Mouse (Mus musculus) intestine, embryonic 14.5 days (tissue): Measurements from ENCODE around the gene Tom1. TPM values are rescaled to one million over a fixed set of nuclear protein-coding genes. Genes with fewer than 3 reads are reported as not detected.

ENCODE experiments used
- ATAC-seq: fragments of 200-750 bp; cut with Nextera tagmentation; replicated peaks from 2 replicates; pipeline ENCODE4 v1.8.0; 2017; ENCODE audit warnings: low read depth, moderate number of reproducible peaks, moderate TSS enrichment, moderate library complexity; ENCODE audit not compliant: low FRiP score, low TSS enrichment
- DNase-seq: peaks from one replicate; pipeline ENCODE4 v3.0.0-alpha.2; 2018; ENCODE audit warnings: low spot score
- H3K27ac ChIP-seq: fragments of 300-500 bp; sonication (generic); 2 replicates; pipeline ENCODE4 v1.5.1; 2014; ENCODE audit warnings: low read depth, mild to moderate bottlenecking, control low read depth
- H3K27me3 ChIP-seq: fragments of 300-500 bp; sonication (generic); replicated peaks from 2 replicates; pipeline ENCODE4 v1.6.1; 2014; ENCODE audit warnings: low read length, control low read depth; ENCODE audit not compliant: control insufficient read depth, insufficient read depth
- H3K36me3 ChIP-seq: fragments of 300-500 bp; sonication (generic); 2 replicates; pipeline ENCODE4 v1.6.1; 2014; ENCODE audit warnings: low read length, control low read depth; ENCODE audit not compliant: control insufficient read depth, insufficient read depth
- H3K4me1 ChIP-seq: fragments of 300-500 bp; sonication (generic); replicated peaks from 2 replicates; pipeline ENCODE4 v1.6.1; 2014; ENCODE audit warnings: low read length, control low read depth, mixed read lengths; ENCODE audit not compliant: control insufficient read depth, insufficient read depth
- H3K4me2 ChIP-seq: fragments of 300-500 bp; sonication (generic); 2 replicates; pipeline ENCODE4 v1.6.1; 2014; ENCODE audit warnings: low read length
- H3K4me3 ChIP-seq: fragments of 300-500 bp; sonication (generic); 2 replicates; pipeline ENCODE4 v1.5.1; 2014; ENCODE audit warnings: low read depth, low read length, control low read depth, mixed read lengths
- H3K9ac ChIP-seq: fragments of 300-500 bp; sonication (generic); 2 replicates; pipeline ENCODE4 v1.6.1; 2014; ENCODE audit warnings: mild to moderate bottlenecking, low read length
- H3K9me3 ChIP-seq: fragments of 300-500 bp; sonication (generic); 2 replicates; pipeline ENCODE4 v1.6.1; 2016; ENCODE audit warnings: low read length, control low read depth; ENCODE audit not compliant: control insufficient read depth
- WGBS: fragments of 180-500 bp; shearing (Covaris S2); extraction: QIAGEN DNeasy Blood & Tissue Kit; methylation state at CpG from one replicate; pipeline ENCODE4 v1.1.7; 2014; 5-methylcytosine and 5-hydroxymethylcytosine counted together
- polyA plus RNA-seq: library from polyadenylated mRNA; unstranded; fragments of >200 nt; fragmentation: Nextera tagmentation; extraction: Ambion mirVana; gene quantifications from 2 replicates; pipeline ENCODE4 v1.2.1, GENCODE M21; 2014

The Tom1 gene
- 25.2 and 27.2 TPM in 2 replicates for polyA plus RNA-seq

- ATAC-seq (peak; percentile 99), DNase-seq (peak; percentile 100)
- Histone ChIP-seq H3K4me3 (peak within 1 kb of the TSS; percentile 79), H3K4me1 (0 out of 2 replicates have a peak, but pooled peaks cover 7% of the 10 kb centered on the region), H3K4me2 (peak within 1 kb of the TSS; percentile 99), H3K27ac (peak within 1 kb of the TSS; percentile 71; the same call in 1 of the 2 replicates), H3K9me3 (no peaks in the 10 kb centered on the region), H3K36me3 (peaks cover 35% of the 10 kb centered on the region), H3K27me3 (no peaks in the 10 kb centered on the region), H3K9ac (peak within 1 kb of the TSS; percentile 56)
- under 1% methylated on average over 57 of the region's 62 CpGs for WGBS
Observed at GRCm38 (mm10) chr8:75033511-75034243, at the start of gene Tom1. Gene Tom1 (plus strand): TSS chr8:75033705.

- ATAC-seq (no peak), DNase-seq (no peak)
- Histone ChIP-seq H3K4me1 (no peaks in the 10 kb centered on the region), H3K9ac (no peak overlapping the region), H3K27ac (no peak overlapping the region), H3K4me2 (no peak overlapping the region), H3K4me3 (no peak overlapping the region), H3K36me3 (no peaks in the 10 kb centered on the region), H3K9me3 (no peaks in the 10 kb centered on the region), H3K27me3 (no peaks in the 10 kb centered on the region)
- WGBS = 79% methylated on average over 5 of the region's 5 CpGs
Observed at GRCm38 (mm10) chr8:74987436-74987835, 46.1 kb upstream of the Tom1 start.

- no peak overlapping the region for H3K4me3 ChIP-seq
- ATAC-seq (no peak), DNase-seq (no peak)
- H3K27ac ChIP-seq = no peak overlapping the region
- H3K36me3 ChIP-seq = no peaks in the 10 kb centered on the region
- H3K27me3 ChIP-seq = no peaks in the 10 kb centered on the region
- peak overlapping the region; percentile 29; the same call in 1 of the 2 replicates for H3K4me2 ChIP-seq
- no peaks in the 10 kb centered on the region for H3K9me3 ChIP-seq
- H3K9ac ChIP-seq = no peak overlapping the region
- WGBS = 17% methylated on average over 15 of the region's 15 CpGs
- H3K4me1 ChIP-seq = peaks cover 9% of the 10 kb centered on the region
Observed at GRCm38 (mm10) chr8:74990021-74990420, 43.5 kb upstream of the Tom1 start.

GRCm38 (mm10) chr8:74993081-74993474 is 40.4 kb upstream of the Tom1 start, which contains the start of gene Hmgxb4:
Gene Hmgxb4 (plus strand): TSS chr8:74993356.
- Histone ChIP-seq H3K27ac (peak within 1 kb of the TSS; percentile 96), H3K27me3 (no peaks in the 10 kb centered on the region), H3K4me3 (peak within 1 kb of the TSS; percentile 73), H3K4me1 (peaks cover 10% of the 10 kb centered on the region), H3K4me2 (peak within 1 kb of the TSS; percentile 66), H3K9ac (peak within 1 kb of the TSS; percentile 98), H3K36me3 (no peaks in the 10 kb centered on the region; the same call in 1 of the 2 replicates), H3K9me3 (no peaks in the 10 kb centered on the region)
- DNase-seq = no peak
- WGBS = 18% methylated on average over 8 of the region's 8 CpGs
- ATAC-seq = peak; percentile 11; the same call in 1 of the 2 replicates

GRCm38 (mm10) chr8:74993475-74994451 is 39.7 kb upstream of the Tom1 start:
- H3K27ac ChIP-seq = peak overlapping the region; percentile 96
- peaks cover 5% of the 10 kb centered on the region for H3K36me3 ChIP-seq
- no peaks in the 10 kb centered on the region for H3K27me3 ChIP-seq
- peak overlapping the region; percentile 98 for H3K9ac ChIP-seq
- H3K9me3 ChIP-seq = no peaks in the 10 kb centered on the region
- ATAC-seq (peak; percentile 93), DNase-seq (peak; percentile 90)
- peak overlapping the region; percentile 66 for H3K4me2 ChIP-seq
- WGBS = under 1% methylated on average over 104 of the region's 111 CpGs
- H3K4me3 ChIP-seq = peak overlapping the region; percentile 73
- H3K4me1 ChIP-seq = peaks cover 10% of the 10 kb centered on the region

- H3K27me3 ChIP-seq = no peaks in the 10 kb centered on the region
- H3K27ac ChIP-seq = peak overlapping the region; percentile 96; the same call in 1 of the 2 replicates
- peaks cover 13% of the 10 kb centered on the region for H3K36me3 ChIP-seq
- peak overlapping the region; percentile 73 for H3K4me3 ChIP-seq
- H3K9me3 ChIP-seq = no peaks in the 10 kb centered on the region
- peak overlapping the region; percentile 98 for H3K9ac ChIP-seq
- DNase-seq = peak; percentile 61
- H3K4me2 ChIP-seq = peak overlapping the region; percentile 61
- 0 out of 2 replicates have a peak, but pooled peaks have one; percentile 13 for ATAC-seq
- WGBS = 4% methylated on average over 7 of the region's 7 CpGs
- peaks cover 10% of the 10 kb centered on the region for H3K4me1 ChIP-seq
Observed at GRCm38 (mm10) chr8:74994540-74994939, 39.0 kb upstream of the Tom1 start.

- Histone ChIP-seq H3K27me3 (no peaks in the 10 kb centered on the region), H3K27ac (no peak overlapping the region), H3K4me2 (no peak overlapping the region), H3K9me3 (no peaks in the 10 kb centered on the region), H3K36me3 (peaks cover 60% of the 10 kb centered on the region), H3K9ac (no peak overlapping the region), H3K4me3 (no peak overlapping the region), H3K4me1 (no peaks in the 10 kb centered on the region)
- DNase-seq (no peak), ATAC-seq (no peak)
- 94% methylated on average over 3 of the region's 3 CpGs for WGBS
Observed at GRCm38 (mm10) chr8:75000431-75000830, 33.1 kb upstream of the Tom1 start.

GRCm38 (mm10) chr8:75008826-75009225 is 24.7 kb upstream of the Tom1 start:
- H3K36me3 ChIP-seq = peaks cover 50% of the 10 kb centered on the region
- H3K27ac ChIP-seq = no peak overlapping the region
- no peak overlapping the region for H3K4me2 ChIP-seq
- no peak overlapping the region for H3K9ac ChIP-seq
- H3K4me3 ChIP-seq = no peak overlapping the region
- ATAC-seq (no peak), DNase-seq (no peak)
- WGBS = 81% methylated on average over 2 of the region's 2 CpGs
- no peaks in the 10 kb centered on the region for H3K27me3 ChIP-seq
- no peaks in the 10 kb centered on the region for H3K4me1 ChIP-seq
- no peaks in the 10 kb centered on the region for H3K9me3 ChIP-seq
